Mouse (Mus musculus) kidney, adult 2 months (tissue): ENCODE measurements around the gene Ppp1r9a. TPM values are rescaled to one million over a fixed set of nuclear protein-coding genes. Genes with fewer than 3 reads are reported as not detected.
A peak's percentile ranks its signal among the peaks of the same experiment; 100 is the strongest.

ENCODE experiments used
- DNase-seq: peaks from one replicate; pipeline ENCODE4 v3.0.0; 2021
- H3K27ac ChIP-seq: fragments of 200-500 bp; 2 replicates; pipeline ENCODE4 v1.5.1; 2012; ENCODE audit warnings: low read depth, low read length, control low read depth, inconsistent platforms; ENCODE audit not compliant: insufficient read depth
- H3K27me3 ChIP-seq: fragments of 200-500 bp; replicated peaks from 2 replicates; pipeline ENCODE4 v1.6.1; 2012; ENCODE audit warnings: mild to moderate bottlenecking, moderate library complexity, low read length, inconsistent platforms; ENCODE audit not compliant: control insufficient read depth, insufficient read depth
- H3K36me3 ChIP-seq: fragments of 200-500 bp; 2 replicates; pipeline ENCODE4 v1.6.1; 2012; ENCODE audit warnings: mild to moderate bottlenecking, moderate library complexity, low read length, inconsistent platforms; ENCODE audit not compliant: control insufficient read depth, insufficient read depth
- H3K4me1 ChIP-seq: fragments of 200-500 bp; 2 replicates; pipeline ENCODE4 v1.6.1; 2011; ENCODE audit warnings: low read length; ENCODE audit not compliant: control insufficient read depth, insufficient read depth
- H3K4me3 ChIP-seq: fragments of 200-500 bp; 2 replicates; pipeline ENCODE4 v1.5.1; 2011; ENCODE audit warnings: mild to moderate bottlenecking, low read depth, low read length, control low read depth; ENCODE audit not compliant: insufficient read depth
- CTCF ChIP-seq: fragments of 200-500 bp; conservative IDR thresholded peaks from 2 replicates; pipeline ENCODE4 v1.5.1; 2011; ENCODE audit warnings: low read depth, mild to moderate bottlenecking, control low read depth, low read length, moderate library complexity, mixed read lengths; ENCODE audit not compliant: insufficient read depth, insufficient read length
- POLR2A ChIP-seq: fragments of 200-500 bp; IDR thresholded peaks from one replicate; pipeline ENCODE4 v1.6.1; 2011; ENCODE audit warnings: low read depth, low read length, control low read depth
- WGBS: fragments of 180-500 bp; shearing (Covaris S2); methylation state at CpG from one replicate; pipeline ENCODE4 v1.1.7; 2018; 5-methylcytosine and 5-hydroxymethylcytosine counted together
- polyA plus RNA-seq: library from polyadenylated mRNA; depleted of rRNA; stranded (reverse); fragments of >200 nt; gene quantifications from 2 replicates; pipeline ENCODE4 v1.2.3, GENCODE M21; 2012

Ppp1r9a gene
- polyA plus RNA-seq, 1 experiment = 3.0 TPM

GRCm38 (mm10) chr6:5091873-5092272 is 189.2 kb downstream of the Ppp1r9a start:
- TF ChIP-seq CTCF (no peak), POLR2A (no peak)
- Histone ChIP-seq H3K27ac (no peak overlapping the region), H3K36me3 (no peaks in the 10 kb centered on the region), H3K4me1 (peaks cover 3% of the 10 kb centered on the region; the same call in 1 of the 2 replicates), H3K27me3 (no peaks in the 10 kb centered on the region), H3K4me3 (no peak overlapping the region)
- no peak for DNase-seq
- 65% methylated on average over 7 of the region's 7 CpGs for WGBS

- H3K27ac ChIP-seq = no peak overlapping the region
- TF ChIP-seq CTCF (no peak), POLR2A (no peak)
- WGBS = 88% methylated on average over 4 of the region's 4 CpGs
- no peak overlapping the region for H3K4me3 ChIP-seq
- DNase-seq = no peak
- H3K4me1 ChIP-seq = peaks cover 3% of the 10 kb centered on the region; the same call in 1 of the 2 replicates
- H3K27me3 ChIP-seq = no peaks in the 10 kb centered on the region
- H3K36me3 ChIP-seq = no peaks in the 10 kb centered on the region
Measured at GRCm38 (mm10) chr6:5092795-5093194, 190.1 kb downstream of the Ppp1r9a start.

GRCm38 (mm10) chr6:5093516-5093915 is 190.8 kb downstream of the Ppp1r9a start:
- peak; percentile 84 for DNase-seq
- 51% methylated on average over 4 of the region's 4 CpGs for WGBS
- Histone ChIP-seq H3K36me3 (no peaks in the 10 kb centered on the region), H3K27ac (peak overlapping the region; percentile 33; the same call in 1 of the 2 replicates), H3K27me3 (no peaks in the 10 kb centered on the region), H3K4me3 (no peak overlapping the region), H3K4me1 (peaks cover 3% of the 10 kb centered on the region; the same call in 1 of the 2 replicates)
- TF ChIP-seq POLR2A (no peak), CTCF (no peak)

- no peak overlapping the region for H3K27ac ChIP-seq
- no peaks in the 10 kb centered on the region for H3K36me3 ChIP-seq
- TF ChIP-seq POLR2A (no peak), CTCF (no peak)
- no peak for DNase-seq
- H3K27me3 ChIP-seq = no peaks in the 10 kb centered on the region
- H3K4me1 ChIP-seq = peaks cover 3% of the 10 kb centered on the region; the same call in 1 of the 2 replicates
- 95% methylated on average over 9 of the region's 9 CpGs for WGBS
- H3K4me3 ChIP-seq = no peak overlapping the region
Measured at GRCm38 (mm10) chr6:5095365-5095973, 192.8 kb downstream of the Ppp1r9a start.

GRCm38 (mm10) chr6:5097309-5097708 is 194.6 kb downstream of the Ppp1r9a start:
- TF ChIP-seq CTCF = no peak
- no peak for TF ChIP-seq POLR2A
- H3K27ac ChIP-seq = no peak overlapping the region
- H3K27me3 ChIP-seq = no peaks in the 10 kb centered on the region
- WGBS = 84% methylated on average over 3 of the region's 3 CpGs
- no peaks in the 10 kb centered on the region for H3K36me3 ChIP-seq
- no peak overlapping the region for H3K4me3 ChIP-seq
- no peak for DNase-seq
- H3K4me1 ChIP-seq = peaks cover 3% of the 10 kb centered on the region; the same call in 1 of the 2 replicates

GRCm38 (mm10) chr6:5099282-5099681 is 196.6 kb downstream of the Ppp1r9a start:
- no peaks in the 10 kb centered on the region for H3K27me3 ChIP-seq
- no peak overlapping the region for H3K27ac ChIP-seq
- no peaks in the 10 kb centered on the region for H3K36me3 ChIP-seq
- H3K4me1 ChIP-seq = no peaks in the 10 kb centered on the region
- H3K4me3 ChIP-seq = no peak overlapping the region
- 57% methylated on average over 5 of the region's 5 CpGs for WGBS
- no peak for TF ChIP-seq POLR2A
- no peak for TF ChIP-seq CTCF
- DNase-seq = no peak

- WGBS = 74% methylated on average over 8 of the region's 8 CpGs
- Histone ChIP-seq H3K4me1 (no peaks in the 10 kb centered on the region), H3K4me3 (no peak overlapping the region), H3K27me3 (no peaks in the 10 kb centered on the region), H3K36me3 (no peaks in the 10 kb centered on the region), H3K27ac (no peak overlapping the region)
- TF ChIP-seq POLR2A = no peak
- TF ChIP-seq CTCF = no peak
- no peak for DNase-seq
Measured at GRCm38 (mm10) chr6:5099842-5100241, 197.1 kb downstream of the Ppp1r9a start.
